Mouse (Mus musculus): Measurements from ENCODE around the gene Zfp422. TPM values are rescaled to one million over a fixed set of nuclear protein-coding genes. Genes with fewer than 3 reads are reported as not detected.

The Zfp422 gene
- 187 and 240 TPM in 2 replicates for polyA plus RNA-seq (2014; fragmentation: Nextera tagmentation; extraction: Ambion mirVana)

GRCm38 (mm10) chr6:116628539-116629171 is at the start of gene Zfp422:
TSS of gene Zfp422 (minus strand) at chr6:116628999.
- 1% methylated on average over 56 of the region's 56 CpGs for WGBS
- H3K4me2 ChIP-seq (replicated peaks; ENCODE audit: low read depth, low read length): peak within 1 kb of the TSS; percentile 76
- 0 out of 2 replicates have a peak, but pooled peaks cover 4% of the 10 kb centered on the region for H3K4me1 ChIP-seq (ENCODE audit: control insufficient read depth, insufficient read depth, low read length)

GRCm38 (mm10) chr6:116677321-116677720 is 48.5 kb upstream of the Zfp422 start:
- WGBS: 73% methylated on average over 6 of the region's 6 CpGs
- H3K4me2 ChIP-seq (replicated peaks; ENCODE audit: low read depth, low read length): no peak overlapping the region
- no peaks in the 10 kb centered on the region; the same call in 1 of the 2 replicates for H3K27me3 ChIP-seq (ENCODE audit: control insufficient read depth, insufficient read depth, low read length)
- no peak for ATAC-seq (ENCODE audit: low FRiP score, low TSS enrichment)
- H3K4me1 ChIP-seq (ENCODE audit: control insufficient read depth, insufficient read depth, low read length): peaks cover 10% of the 10 kb centered on the region; the same call in 1 of the 2 replicates
- H3K4me3 ChIP-seq (ENCODE audit: low read length): no peak overlapping the region
- H3K27ac ChIP-seq (ENCODE audit: low read depth, low read length): no peak overlapping the region
- no peaks in the 10 kb centered on the region for H3K9me3 ChIP-seq (ENCODE audit: control insufficient read depth, low read length)
- H3K36me3 ChIP-seq (ENCODE audit: control insufficient read depth, insufficient read depth, low read length): no peaks in the 10 kb centered on the region
- no peak overlapping the region for H3K9ac ChIP-seq (ENCODE audit: low read depth, low read length)

More at GRCm38 (mm10) chr6:116628539-116629171, at the start of gene Zfp422:
- peaks cover 22% of the 10 kb centered on the region for H3K36me3 ChIP-seq (ENCODE audit: control insufficient read depth, insufficient read depth, low read length)
- peak; percentile 93 for ATAC-seq (ENCODE audit: low FRiP score, low TSS enrichment)
- H3K9ac ChIP-seq (ENCODE audit: low read depth, low read length): peak within 1 kb of the TSS; percentile 88
- H3K27me3 ChIP-seq (ENCODE audit: control insufficient read depth, insufficient read depth, low read length): no peaks in the 10 kb centered on the region
- H3K4me3 ChIP-seq (ENCODE audit: low read length): peak within 1 kb of the TSS; percentile 64
- no peaks in the 10 kb centered on the region for H3K9me3 ChIP-seq (ENCODE audit: control insufficient read depth, low read length)
- peak within 1 kb of the TSS; percentile 68 for H3K27ac ChIP-seq (ENCODE audit: low read depth, low read length)

GRCm38 (mm10) chr6:116676355-116676913 is 47.6 kb upstream of the Zfp422 start:
- WGBS: 60% methylated on average over 10 of the region's 10 CpGs
- Histone ChIP-seq H3K36me3 (ENCODE audit: control insufficient read depth, insufficient read depth, low read length) (no peaks in the 10 kb centered on the region), H3K4me2 (replicated peaks; ENCODE audit: low read depth, low read length) (no peak overlapping the region), H3K9ac (ENCODE audit: low read depth, low read length) (no peak overlapping the region), H3K4me1 (ENCODE audit: control insufficient read depth, insufficient read depth, low read length) (peaks cover 10% of the 10 kb centered on the region; the same call in 1 of the 2 replicates), H3K27me3 (ENCODE audit: control insufficient read depth, insufficient read depth, low read length) (no peaks in the 10 kb centered on the region; the same call in 1 of the 2 replicates), H3K27ac (ENCODE audit: low read depth, low read length) (no peak overlapping the region), H3K9me3 (ENCODE audit: control insufficient read depth, low read length) (no peaks in the 10 kb centered on the region), H3K4me3 (ENCODE audit: low read length) (no peak overlapping the region)
- no peak for ATAC-seq (ENCODE audit: low FRiP score, low TSS enrichment)

- no peaks in the 10 kb centered on the region for H3K27me3 ChIP-seq (ENCODE audit: control insufficient read depth, insufficient read depth, low read length)
- H3K4me2 ChIP-seq (replicated peaks; ENCODE audit: low read depth, low read length): peak overlapping the region; percentile 90
- H3K27ac ChIP-seq (ENCODE audit: low read depth, low read length): peak overlapping the region; percentile 19; the same call in 1 of the 2 replicates
- no peak for ATAC-seq (ENCODE audit: low FRiP score, low TSS enrichment)
- WGBS: 20% methylated on average over 16 of the region's 16 CpGs
- H3K36me3 ChIP-seq (ENCODE audit: control insufficient read depth, insufficient read depth, low read length): no peaks in the 10 kb centered on the region
- peak overlapping the region; percentile 47; the same call in 1 of the 2 replicates for H3K9ac ChIP-seq (ENCODE audit: low read depth, low read length)
- H3K4me3 ChIP-seq (ENCODE audit: low read length): peak overlapping the region; percentile 47
- no peaks in the 10 kb centered on the region for H3K9me3 ChIP-seq (ENCODE audit: control insufficient read depth, low read length)
- peaks cover 16% of the 10 kb centered on the region; the same call in 1 of the 2 replicates for H3K4me1 ChIP-seq (ENCODE audit: control insufficient read depth, insufficient read depth, low read length)
Measured at GRCm38 (mm10) chr6:116674283-116674886, 45.6 kb upstream of the Zfp422 start.

- no peaks in the 10 kb centered on the region for H3K9me3 ChIP-seq (ENCODE audit: control insufficient read depth, low read length)
Measured at GRCm38 (mm10) chr6:116673471-116674282, 44.9 kb upstream of the Zfp422 start, which contains the start of gene Rassf4. TSS of gene Rassf4 (minus strand) at chr6:116673952.

GRCm38 (mm10) chr6:116672349-116672748 is 43.5 kb upstream of the Zfp422 start:
- H3K27me3 ChIP-seq (ENCODE audit: control insufficient read depth, insufficient read depth, low read length): no peaks in the 10 kb centered on the region
- H3K4me3 ChIP-seq (ENCODE audit: low read length): no peak overlapping the region
- H3K4me2 ChIP-seq (replicated peaks; ENCODE audit: low read depth, low read length): no peak overlapping the region
- H3K4me1 ChIP-seq (ENCODE audit: control insufficient read depth, insufficient read depth, low read length): peaks cover 16% of the 10 kb centered on the region; the same call in 1 of the 2 replicates
- WGBS: 80% methylated on average over 5 of the region's 5 CpGs
- ATAC-seq (ENCODE audit: low FRiP score, low TSS enrichment): no peak
- no peak overlapping the region for H3K9ac ChIP-seq (ENCODE audit: low read depth, low read length)
- H3K36me3 ChIP-seq (ENCODE audit: control insufficient read depth, insufficient read depth, low read length): no peaks in the 10 kb centered on the region
- no peak overlapping the region for H3K27ac ChIP-seq (ENCODE audit: low read depth, low read length)
- no peaks in the 10 kb centered on the region for H3K9me3 ChIP-seq (ENCODE audit: control insufficient read depth, low read length)

More at GRCm38 (mm10) chr6:116673471-116674282, 44.9 kb upstream of the Zfp422 start, which contains the start of gene Rassf4:
- Histone ChIP-seq H3K27me3 (ENCODE audit: control insufficient read depth, insufficient read depth, low read length) (no peaks in the 10 kb centered on the region), H3K36me3 (ENCODE audit: control insufficient read depth, insufficient read depth, low read length) (no peaks in the 10 kb centered on the region), H3K4me1 (ENCODE audit: control insufficient read depth, insufficient read depth, low read length) (peaks cover 16% of the 10 kb centered on the region; the same call in 1 of the 2 replicates), H3K9ac (ENCODE audit: low read depth, low read length) (peak within 1 kb of the TSS; percentile 47; the same call in 1 of the 2 replicates), H3K27ac (ENCODE audit: low read depth, low read length) (peak within 1 kb of the TSS; percentile 19; the same call in 1 of the 2 replicates), H3K4me3 (ENCODE audit: low read length) (peak within 1 kb of the TSS; percentile 47), H3K4me2 (replicated peaks; ENCODE audit: low read depth, low read length) (peak within 1 kb of the TSS; percentile 90)
- WGBS: under 1% methylated on average over 44 of the region's 44 CpGs
- peak; percentile 92 for ATAC-seq (ENCODE audit: low FRiP score, low TSS enrichment)

- H3K4me1 ChIP-seq (ENCODE audit: control insufficient read depth, insufficient read depth, low read length): peaks cover 16% of the 10 kb centered on the region; the same call in 1 of the 2 replicates
- no peak overlapping the region for H3K4me3 ChIP-seq (ENCODE audit: low read length)
- no peak overlapping the region for H3K27ac ChIP-seq (ENCODE audit: low read depth, low read length)
- H3K27me3 ChIP-seq (ENCODE audit: control insufficient read depth, insufficient read depth, low read length): no peaks in the 10 kb centered on the region
- ATAC-seq (ENCODE audit: low FRiP score, low TSS enrichment): no peak
- no peak overlapping the region for H3K9ac ChIP-seq (ENCODE audit: low read depth, low read length)
- WGBS: 80% methylated on average over 4 of the region's 4 CpGs
- H3K36me3 ChIP-seq (ENCODE audit: control insufficient read depth, insufficient read depth, low read length): no peaks in the 10 kb centered on the region
- H3K4me2 ChIP-seq (replicated peaks; ENCODE audit: low read depth, low read length): no peak overlapping the region
- H3K9me3 ChIP-seq (ENCODE audit: control insufficient read depth, low read length): no peaks in the 10 kb centered on the region
Measured at GRCm38 (mm10) chr6:116671768-116672167, 43.0 kb upstream of the Zfp422 start.

GRCm38 (mm10) chr6:116671031-116671430 is 42.2 kb upstream of the Zfp422 start:
- peak; percentile 34; the same call in 1 of the 2 replicates for ATAC-seq (ENCODE audit: low FRiP score, low TSS enrichment)
- Histone ChIP-seq H3K27me3 (ENCODE audit: control insufficient read depth, insufficient read depth, low read length) (no peaks in the 10 kb centered on the region), H3K4me3 (ENCODE audit: low read length) (no peak overlapping the region), H3K9me3 (ENCODE audit: control insufficient read depth, low read length) (no peaks in the 10 kb centered on the region), H3K36me3 (ENCODE audit: control insufficient read depth, insufficient read depth, low read length) (no peaks in the 10 kb centered on the region), H3K4me2 (replicated peaks; ENCODE audit: low read depth, low read length) (no peak overlapping the region), H3K4me1 (ENCODE audit: control insufficient read depth, insufficient read depth, low read length) (peaks cover 16% of the 10 kb centered on the region; the same call in 1 of the 2 replicates), H3K27ac (ENCODE audit: low read depth, low read length) (no peak overlapping the region), H3K9ac (ENCODE audit: low read depth, low read length) (no peak overlapping the region)
- WGBS: 18% methylated on average over 5 of the region's 5 CpGs

Data from kidney, embryonic 14.5 days (tissue).